Mouse (Mus musculus) kidney, postnatal 14 days (tissue): ENCODE measurements at regions not wholly inside any gene's neighbourhood (a gene's known extent, or its start where the extent isn't known, plus 50 kb on each side); places are given as distances from the start of the nearest gene placed in this dataset.

ENCODE experiments used
- DNase-seq: peaks from one replicate; pipeline ENCODE4 v3.0.0; 2022; ENCODE audit warnings: mixed read lengths

GRCm38 (mm10) chr6:35605100-35605499 lies 65.4 kb upstream of the Mtpn start:
- no peak for DNase-seq

DNA sequence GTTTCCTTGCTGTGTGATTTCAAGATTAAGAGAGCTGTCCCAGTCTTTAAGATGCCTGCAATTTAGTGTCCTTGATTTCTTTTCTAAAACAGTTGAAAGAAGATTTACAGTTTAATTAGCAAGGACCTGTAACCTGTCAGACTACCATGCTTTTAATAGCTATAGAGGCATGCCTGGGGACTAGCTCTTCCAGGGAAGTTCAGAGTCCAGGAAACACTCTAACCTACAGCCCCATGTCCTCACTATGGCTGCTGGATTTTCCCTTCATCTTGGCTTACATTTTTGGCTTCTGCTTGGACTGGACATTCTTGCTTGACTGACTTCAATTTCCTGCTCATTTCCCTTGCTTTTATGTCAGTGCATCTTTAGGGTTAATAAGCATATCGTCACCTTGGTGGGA lies 61.7 kb upstream of the Mtpn start:
- DNase-seq: no peak

DNA sequence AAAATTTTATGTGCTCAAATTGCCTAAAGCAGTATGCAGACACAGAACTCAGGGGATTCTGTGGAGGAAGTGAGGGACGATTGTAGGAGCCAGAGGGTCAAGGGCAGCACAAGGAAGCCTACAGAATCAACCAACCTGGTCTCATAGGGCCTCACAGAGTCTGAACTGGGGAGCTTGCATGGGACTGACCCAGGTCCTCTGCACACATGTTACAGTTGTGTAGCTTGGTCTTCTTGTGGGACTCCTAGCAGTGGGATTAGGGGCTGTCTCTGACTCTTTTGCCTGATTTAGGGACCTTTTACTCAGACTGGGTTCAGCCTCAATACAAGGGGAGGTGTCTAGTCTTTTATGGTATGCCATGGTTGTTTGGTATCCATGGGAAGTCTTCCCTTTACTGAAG lies 60.2 kb upstream of the Mtpn start:
- no peak for DNase-seq

- DNase-seq: no peak
Observed at GRCm38 (mm10) chr6:35598406-35599185, 58.9 kb upstream of the Mtpn start.

DNA sequence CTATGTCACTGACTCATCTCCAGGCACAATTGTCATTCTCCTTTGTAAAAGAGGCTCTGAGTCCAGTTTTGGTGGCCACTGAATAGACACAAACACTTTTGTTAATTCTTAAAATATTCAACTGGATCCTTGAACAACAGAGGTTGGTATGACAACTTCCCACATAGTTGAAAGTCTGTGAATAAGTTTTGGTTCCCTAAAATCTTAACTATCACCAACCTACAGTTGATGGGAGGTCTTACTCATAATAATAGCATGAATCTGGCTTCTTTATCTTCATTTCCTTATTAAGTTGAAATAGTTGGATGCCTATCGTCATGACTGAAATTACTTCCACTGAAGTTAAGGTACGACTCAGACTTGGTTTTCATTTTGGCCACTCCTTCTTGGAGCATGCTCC lies 55.3 kb upstream of the Mtpn start:
- DNase-seq: no peak

GRCm38 (mm10) chr6:35592234-35592633 lies 52.5 kb upstream of the Mtpn start:
- DNase-seq: no peak
